Mouse (Mus musculus) lung, postnatal 10 days (tissue): ENCODE data around the gene Mrpl4.
"Not testable (repeated sequence)": the region's sequence is repeated elsewhere in the genome, so short reads cannot be mapped to it uniquely, and the experiment has no call there.

ENCODE experiments used
- DNase-seq: peaks from one replicate; pipeline ENCODE4 v3.0.0; 2021

The Mrpl4 gene

GRCm38 (mm10) chr9:20986952-20987686 lies 15.4 kb upstream of the Mrpl4 start:
- peak; percentile 76 for DNase-seq

DNA sequence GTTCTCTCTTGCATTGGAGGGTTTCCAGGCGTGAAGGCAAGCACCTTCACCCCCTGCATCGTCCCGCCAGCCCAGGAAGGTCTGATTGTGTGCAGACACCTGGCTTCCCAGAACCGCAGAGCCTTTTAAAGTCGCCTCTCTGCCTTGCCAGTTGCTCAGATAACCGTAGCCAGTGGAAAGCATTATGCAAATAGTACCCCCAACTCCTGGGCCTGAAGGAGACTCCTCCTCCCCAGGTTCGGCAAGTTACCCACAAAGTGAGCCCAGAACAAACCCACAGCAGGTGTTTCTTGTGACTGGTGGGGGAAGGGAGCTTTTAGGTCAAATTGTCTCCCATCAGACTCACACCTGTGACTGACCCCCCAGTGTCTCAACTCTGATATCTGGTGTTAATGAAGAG lies 14.6 kb upstream of the Mrpl4 start:
- DNase-seq, result no peak

DNA sequence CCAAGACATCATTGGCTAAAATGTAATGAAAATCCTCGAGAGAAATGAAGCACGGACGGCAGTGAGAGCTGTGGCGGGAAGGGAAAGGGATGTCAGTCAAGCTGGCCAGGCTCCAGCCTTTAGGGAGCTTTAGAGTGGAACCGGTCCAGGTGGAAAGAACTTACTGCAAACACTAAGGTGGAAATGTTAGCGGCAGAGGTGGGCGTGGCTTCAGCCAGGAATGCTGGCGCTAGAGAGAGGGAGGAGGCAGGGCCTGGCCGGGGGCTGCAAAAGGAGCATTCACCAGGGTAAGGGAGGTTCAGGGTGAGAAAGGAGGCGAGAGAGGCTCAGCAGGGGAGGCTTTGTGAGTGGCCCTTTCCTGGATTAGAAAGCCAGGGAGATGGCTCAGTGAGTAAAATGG lies 11.7 kb upstream of the Mrpl4 start:
- DNase-seq, result peak; percentile 76

DNA sequence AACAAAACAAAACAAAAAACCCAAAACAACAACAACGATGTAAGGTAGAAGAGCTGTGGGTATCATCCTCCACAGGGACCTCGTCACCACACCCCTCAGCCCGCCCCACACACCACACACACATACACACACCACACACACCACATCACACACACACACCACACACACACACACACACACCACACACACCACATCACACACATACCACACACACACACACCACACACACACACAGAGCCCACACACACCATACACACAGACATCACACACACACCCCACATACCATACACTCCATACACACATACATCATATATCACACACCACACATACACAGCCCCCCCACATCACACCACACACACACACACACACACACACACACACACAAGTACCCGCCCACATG lies 11.0 kb upstream of the Mrpl4 start:
- no peak for DNase-seq

GRCm38 (mm10) chr9:20993165-20993898 lies 9.2 kb upstream of the Mrpl4 start:
- DNase-seq, result peak; percentile 87

GRCm38 (mm10) chr9:20995069-20995468 lies 7.5 kb upstream of the Mrpl4 start:
- DNase-seq, result no peak

DNA sequence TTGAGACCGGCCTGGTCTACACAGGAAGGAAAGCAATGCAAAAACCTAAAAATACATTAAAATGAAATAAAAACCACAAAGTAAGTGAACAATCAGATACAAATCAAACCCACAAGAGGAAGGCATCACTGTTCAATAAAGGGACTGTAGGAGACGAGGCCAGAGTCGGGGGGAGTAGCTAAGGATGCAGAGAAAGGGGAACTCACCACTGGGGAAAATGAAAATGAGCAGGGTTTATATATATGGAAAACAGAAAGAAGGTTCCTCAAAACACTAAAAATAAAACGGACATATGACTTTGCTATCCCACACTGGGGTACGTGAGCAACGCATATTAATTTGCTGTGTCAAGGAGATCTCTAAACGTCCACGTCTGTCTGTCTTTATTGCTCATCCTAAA lies 5.5 kb upstream of the Mrpl4 start:
- no peak for DNase-seq

GRCm38 (mm10) chr9:20998337-20998736 lies 4.2 kb upstream of the Mrpl4 start:
- not testable (repeated sequence) for DNase-seq

- peak; percentile 48 for DNase-seq
Measured at GRCm38 (mm10) chr9:21000811-21001210, 1.7 kb upstream of the Mrpl4 start.

DNA sequence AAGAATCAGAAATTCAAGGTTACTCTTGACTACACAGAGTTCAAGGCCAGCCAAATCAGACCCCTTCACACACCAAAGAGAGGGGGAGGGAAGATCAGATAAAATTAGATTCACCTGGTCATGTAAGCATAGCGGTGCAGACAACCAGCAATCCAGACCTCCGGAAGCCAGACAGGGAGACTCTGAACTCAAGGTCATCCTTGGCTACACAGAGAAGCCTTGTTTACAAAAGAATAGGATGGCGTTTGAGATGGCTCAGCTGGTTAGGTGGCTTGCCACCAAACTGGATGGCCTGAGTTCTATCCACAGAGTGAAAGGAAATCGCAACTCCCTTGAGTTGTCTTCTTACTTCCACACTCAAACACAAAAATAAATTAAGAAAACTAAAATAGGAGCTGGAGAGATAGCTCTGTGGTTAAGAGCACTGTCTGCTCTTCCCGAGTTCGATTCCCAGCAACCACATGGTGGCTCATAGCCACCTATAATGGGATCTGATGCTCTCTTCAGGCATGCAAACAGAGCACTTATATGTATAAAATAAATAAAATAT lies 812 bp upstream of the Mrpl4 start:
- no peak for DNase-seq

GRCm38 (mm10) chr9:21002270-21002626 lies 290 bp upstream of the Mrpl4 start:
- no peak for DNase-seq

GRCm38 (mm10) chr9:21007313-21007952 lies 4.9 kb downstream of the Mrpl4 start:
- DNase-seq, result no peak

DNA sequence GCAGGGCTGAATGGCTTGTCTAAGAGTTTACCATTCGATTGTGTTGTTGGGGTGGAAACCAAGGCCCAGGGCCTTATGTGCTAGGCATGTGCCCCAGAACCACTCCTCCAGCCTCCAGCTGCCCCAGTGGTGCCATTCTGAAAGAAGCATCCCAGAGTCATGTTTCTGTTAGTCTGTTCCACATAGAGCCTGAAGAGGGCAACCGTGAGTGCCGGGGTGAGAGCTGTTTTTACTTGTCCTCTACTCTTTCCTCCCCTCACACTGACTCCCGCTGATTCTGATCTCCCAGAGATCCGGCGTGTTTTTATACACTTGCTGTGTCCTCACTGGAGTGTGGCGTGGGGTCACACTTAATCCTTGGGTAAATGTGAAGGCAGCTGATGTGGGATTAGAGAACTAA lies 5.5 kb downstream of the Mrpl4 start:
- DNase-seq, result no peak

- DNase-seq, result peak; percentile 76
Measured at GRCm38 (mm10) chr9:21010362-21010761, 7.8 kb downstream of the Mrpl4 start.

- DNase-seq, result not testable (repeated sequence)
Measured at GRCm38 (mm10) chr9:21010939-21011541, 8.5 kb downstream of the Mrpl4 start.

DNA sequence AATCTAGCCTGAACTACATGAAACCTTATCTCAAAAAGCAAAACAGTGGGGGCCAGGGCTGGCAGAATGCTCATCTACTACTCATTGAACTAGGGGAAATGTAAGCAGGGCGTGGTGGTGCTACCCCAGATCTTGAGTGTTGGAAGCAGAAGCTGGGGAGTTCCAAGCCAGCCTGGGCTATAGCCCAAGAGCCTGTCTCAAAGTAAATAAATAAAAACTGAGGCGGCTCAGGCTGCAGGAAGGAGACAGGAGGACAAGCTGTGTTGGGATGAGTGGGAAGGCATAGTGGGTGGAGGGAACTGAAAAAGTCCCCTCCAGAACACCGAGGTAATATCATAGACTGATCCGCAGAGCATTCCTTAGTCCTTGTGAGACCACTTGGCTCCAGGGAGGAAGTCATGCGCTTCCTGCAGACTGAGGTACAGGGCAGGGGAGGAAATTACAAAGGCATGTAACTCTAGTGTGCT lies 9.3 kb downstream of the Mrpl4 start:
- DNase-seq, result peak; percentile 83

- DNase-seq, result no peak
Measured at GRCm38 (mm10) chr9:21012368-21012767, 9.8 kb downstream of the Mrpl4 start.

DNA sequence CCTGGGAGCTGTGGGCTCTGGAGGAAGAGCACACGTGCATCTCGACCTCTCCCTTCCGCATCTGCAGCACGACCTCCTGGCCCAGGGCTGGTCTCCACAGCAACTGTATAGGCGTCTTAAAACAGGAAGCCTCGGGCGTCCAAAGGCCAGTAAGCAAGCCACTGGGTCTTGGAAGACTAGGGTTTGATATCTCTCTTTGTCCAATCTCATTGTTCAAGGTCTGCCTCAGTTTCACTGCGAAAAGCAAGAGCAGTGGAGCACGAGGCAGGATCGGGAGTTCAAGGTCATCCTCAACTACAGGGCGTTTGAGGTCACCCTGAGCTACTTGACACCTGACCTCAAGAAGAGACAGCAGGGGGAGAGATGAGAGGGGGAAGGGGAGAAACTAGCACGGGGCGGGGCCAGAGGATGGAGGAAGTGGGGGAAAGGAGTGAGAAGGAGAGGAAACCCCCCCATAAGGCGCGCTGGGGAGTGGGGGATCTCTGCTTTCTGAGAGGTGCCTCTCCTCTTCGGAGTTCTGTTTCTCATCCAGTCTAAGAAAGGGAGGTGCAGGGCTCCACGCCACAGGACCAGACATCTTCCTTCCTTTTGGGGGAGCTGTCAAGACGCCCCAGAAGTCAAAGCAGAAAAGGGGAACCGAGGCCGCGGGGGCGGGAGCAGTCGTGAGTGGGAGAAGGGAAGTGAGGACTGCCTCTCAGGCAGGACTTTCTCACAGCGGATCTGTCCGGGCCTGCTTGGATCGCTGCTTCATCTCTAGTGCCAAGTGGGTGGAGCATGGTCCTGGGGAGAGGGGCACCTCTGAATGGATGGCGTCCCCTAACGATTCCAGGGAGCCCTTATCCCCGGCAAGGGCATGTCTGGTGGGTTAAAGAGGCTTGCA lies 12.4 kb downstream of the Mrpl4 start:
- DNase-seq, result peak; percentile 85

- peak; percentile 88 for DNase-seq
Measured at GRCm38 (mm10) chr9:21015571-21016130, 13.1 kb downstream of the Mrpl4 start, which contains the start of gene Icam1. Gene Icam1 (plus strand): TSS chr9:21015985.

DNA sequence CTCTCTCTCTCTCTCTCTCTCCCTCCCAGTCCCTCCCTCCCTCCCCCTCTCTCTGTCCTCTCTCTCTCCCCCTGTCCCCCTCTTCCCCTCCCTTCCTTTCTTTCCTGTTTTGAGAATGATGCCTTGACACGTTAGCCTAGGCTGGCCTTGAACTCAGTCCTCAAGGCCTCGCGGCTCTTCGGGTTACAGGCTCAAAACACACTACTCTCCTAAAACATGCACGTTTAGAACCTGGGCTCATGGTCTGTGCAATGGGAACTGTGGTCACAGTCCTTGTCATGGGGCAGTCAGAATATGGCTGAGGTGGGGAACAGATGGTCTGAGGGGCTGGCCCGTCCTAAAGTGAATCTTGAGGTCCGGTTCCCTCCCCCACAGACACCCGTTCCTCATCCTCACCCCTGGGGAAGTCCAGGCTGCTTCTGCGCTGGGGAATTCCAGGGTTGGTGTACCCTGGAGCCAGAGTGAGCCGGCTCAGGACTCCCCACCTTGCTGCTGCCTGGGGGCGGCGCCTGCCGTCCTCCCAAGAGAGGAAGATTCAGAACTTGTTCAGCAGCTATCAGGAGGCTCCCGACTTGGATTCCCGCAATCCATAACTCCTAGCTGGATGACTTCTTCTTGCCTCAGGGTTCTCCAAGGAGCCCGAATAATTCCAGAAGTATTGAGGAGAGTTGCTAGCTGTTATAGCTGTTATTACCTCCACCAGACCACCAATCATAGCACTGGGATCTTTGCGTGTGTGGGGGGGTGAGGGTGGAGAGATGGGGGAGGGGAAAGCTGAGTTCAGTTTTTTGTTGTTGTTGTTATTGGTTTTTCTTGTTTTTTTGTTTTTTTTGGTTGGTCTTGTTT lies 14.0 kb downstream of the Mrpl4 start:
- DNase-seq, result peak; percentile 39

GRCm38 (mm10) chr9:21017177-21017575 lies 14.6 kb downstream of the Mrpl4 start:
- DNase-seq, result no peak
